Mouse (Mus musculus) lung, postnatal 10 days (tissue): ENCODE data around the gene Bcar1.
A peak's percentile ranks its signal among the peaks of the same experiment; 100 is the strongest.

Experiments
- DNase-seq: peaks from one replicate; pipeline ENCODE4 v3.0.0; 2021

Gene Bcar1

DNA sequence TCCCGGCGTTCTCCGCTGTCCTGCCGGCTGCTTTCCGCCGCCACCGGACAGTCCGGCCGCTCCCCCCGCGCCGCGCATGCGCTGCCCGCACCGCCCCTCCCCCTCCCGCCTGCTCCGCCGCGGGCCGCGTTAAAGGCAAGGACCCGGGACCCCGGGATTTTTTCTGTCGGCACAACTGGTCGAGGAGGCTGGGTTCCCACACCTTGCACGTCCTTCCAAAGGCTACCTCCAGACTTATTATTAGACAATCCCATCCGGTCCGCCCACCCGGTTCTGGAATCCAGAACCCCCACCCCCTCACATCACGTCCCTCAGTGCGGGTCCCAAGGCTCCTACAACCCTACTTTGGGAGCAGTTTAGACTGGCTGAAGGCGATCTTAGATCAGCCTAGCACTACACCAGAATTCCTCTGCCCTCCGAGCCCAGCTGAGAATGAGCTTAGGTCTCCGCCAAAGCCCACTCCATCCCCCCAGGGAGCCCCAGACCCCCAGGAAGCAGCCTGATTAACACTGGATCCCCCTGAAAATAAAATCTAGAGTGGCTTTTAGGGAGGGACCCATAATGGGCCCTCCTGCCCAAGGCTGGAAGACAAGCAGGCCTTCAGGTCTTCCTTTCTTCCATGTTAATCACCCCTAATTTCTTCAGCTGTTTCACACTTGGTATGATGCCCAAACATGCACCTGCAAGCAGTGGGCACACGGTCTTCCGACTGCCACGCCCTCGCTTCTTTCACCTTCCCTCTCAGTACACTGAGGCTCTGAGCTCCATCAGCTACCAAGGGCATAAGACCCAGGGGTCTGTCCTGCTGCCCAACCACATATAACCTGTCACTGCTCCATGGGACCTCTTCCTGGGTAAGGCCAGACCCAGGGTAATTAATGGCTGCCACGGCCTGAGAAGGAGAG lies at the start of gene Bcar1:
TSS of gene Bcar1 (minus strand) at position 18 of the 905 bp plus-strand sequence.
- DNase-seq: peak; percentile 87

DNA sequence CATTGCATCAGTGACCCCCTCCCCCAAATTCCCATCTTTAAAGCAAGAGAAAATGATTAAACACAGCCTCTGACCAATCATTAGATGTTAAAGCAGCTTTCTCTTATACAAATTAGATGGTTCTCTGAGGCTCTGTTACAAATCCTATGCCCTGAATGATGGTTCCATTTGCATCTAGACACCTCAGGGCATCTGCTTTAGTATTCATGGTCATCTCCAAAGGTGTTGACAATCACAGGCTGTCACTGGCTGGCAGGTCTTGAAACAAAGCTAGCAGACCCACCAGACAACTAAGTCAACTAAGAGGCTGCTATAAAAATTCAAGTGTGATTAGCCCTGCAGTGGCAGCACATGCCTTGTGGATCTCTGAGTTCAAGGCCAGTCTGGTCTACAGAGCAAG lies 46.0 kb upstream of the Bcar1 start:
- no peak for DNase-seq

DNA sequence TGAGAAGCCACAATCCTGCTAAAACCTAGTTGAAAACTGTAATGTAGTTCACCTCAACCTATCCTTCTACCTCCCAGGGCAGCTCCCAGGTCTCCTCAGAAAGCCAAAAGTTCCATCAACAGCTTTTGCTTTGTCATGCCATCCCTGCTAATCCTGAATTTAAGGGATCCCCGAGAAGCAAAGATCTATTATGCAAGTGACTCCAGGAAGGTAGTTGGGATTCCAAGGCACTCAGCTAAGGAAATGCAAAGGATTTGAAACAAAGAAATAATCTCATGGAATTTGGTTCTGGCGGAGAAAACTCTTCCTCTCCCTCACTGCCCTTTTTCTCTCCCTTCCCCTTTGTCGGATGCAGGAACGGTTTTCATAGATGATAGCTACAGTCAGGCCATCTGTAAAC lies 45.6 kb upstream of the Bcar1 start:
- no peak for DNase-seq

GRCm38 (mm10) chr8:111788497-111788896 lies 44.9 kb upstream of the Bcar1 start:
- DNase-seq: no peak

- no peak for DNase-seq
These were observed 44.5 kb upstream of the Bcar1 start for GRCm38 (mm10) chr8:111788085-111788484.

- DNase-seq: no peak
These were observed 44.1 kb upstream of the Bcar1 start for GRCm38 (mm10) chr8:111787683-111788082.

DNA sequence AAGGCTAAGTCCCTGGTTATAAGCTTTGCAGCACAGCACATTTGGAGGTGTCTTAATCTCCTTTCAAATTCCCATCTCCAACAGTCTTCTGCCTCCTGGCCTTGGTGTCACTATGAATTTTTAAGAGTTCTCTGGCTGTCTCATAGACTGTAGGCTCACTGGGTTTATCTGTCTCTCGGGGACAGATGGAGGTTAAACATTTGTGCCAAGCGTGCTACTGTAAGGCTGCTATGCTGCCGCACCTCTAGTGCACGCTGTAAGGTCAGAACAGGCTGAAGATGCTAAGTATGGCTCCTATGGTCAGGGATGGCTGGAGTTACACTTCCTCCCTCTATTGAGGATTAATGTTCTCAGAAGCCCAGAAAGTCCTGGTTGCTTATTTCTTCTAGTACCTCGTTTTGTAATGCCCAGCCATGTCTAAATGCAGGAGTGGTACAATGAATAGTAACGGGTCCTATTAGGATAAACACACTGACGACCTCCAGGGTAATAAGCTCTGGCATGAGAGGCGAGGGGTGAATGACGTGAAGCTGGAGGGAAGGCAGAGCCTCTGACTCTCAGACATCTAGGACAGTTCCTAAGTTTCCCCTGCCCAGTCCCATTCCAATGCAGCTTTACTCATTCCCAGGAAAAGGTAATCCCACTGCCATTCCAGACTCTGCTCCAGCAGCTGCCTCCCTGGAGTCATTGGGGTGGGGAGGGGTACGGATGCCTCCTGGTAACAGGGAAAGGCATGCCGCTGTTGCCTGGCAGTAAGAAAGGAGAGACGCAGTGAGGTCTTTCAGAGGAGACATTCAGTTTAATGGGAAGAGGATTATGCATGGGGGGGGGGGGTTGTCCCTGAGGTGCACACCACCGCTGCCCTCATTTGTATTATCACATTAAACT lies 43.3 kb upstream of the Bcar1 start:
- DNase-seq: no peak

DNA sequence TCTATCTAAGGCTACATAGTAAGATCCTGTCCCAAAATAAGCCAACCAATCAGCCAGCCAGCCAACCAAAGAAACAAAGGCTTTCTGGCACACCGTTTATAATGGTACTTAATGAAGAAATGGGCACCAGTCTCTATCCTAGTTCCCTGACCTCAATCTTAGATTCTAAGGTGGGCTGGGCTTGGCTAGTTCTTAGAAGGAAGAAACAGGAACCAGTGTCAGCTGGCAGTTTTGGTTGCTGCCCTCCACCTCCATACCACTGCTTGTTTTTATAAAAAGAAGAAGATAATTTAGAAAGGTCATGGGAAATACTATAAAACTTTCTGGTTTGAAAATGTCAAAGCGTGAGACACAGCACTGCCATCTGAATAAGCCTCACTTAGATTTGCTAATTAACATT lies 42.5 kb upstream of the Bcar1 start:
- DNase-seq: no peak

GRCm38 (mm10) chr8:111782671-111783394 lies 39.2 kb upstream of the Bcar1 start:
- no peak for DNase-seq

- no peak for DNase-seq
These were observed 38.6 kb upstream of the Bcar1 start for GRCm38 (mm10) chr8:111782161-111782560.

DNA sequence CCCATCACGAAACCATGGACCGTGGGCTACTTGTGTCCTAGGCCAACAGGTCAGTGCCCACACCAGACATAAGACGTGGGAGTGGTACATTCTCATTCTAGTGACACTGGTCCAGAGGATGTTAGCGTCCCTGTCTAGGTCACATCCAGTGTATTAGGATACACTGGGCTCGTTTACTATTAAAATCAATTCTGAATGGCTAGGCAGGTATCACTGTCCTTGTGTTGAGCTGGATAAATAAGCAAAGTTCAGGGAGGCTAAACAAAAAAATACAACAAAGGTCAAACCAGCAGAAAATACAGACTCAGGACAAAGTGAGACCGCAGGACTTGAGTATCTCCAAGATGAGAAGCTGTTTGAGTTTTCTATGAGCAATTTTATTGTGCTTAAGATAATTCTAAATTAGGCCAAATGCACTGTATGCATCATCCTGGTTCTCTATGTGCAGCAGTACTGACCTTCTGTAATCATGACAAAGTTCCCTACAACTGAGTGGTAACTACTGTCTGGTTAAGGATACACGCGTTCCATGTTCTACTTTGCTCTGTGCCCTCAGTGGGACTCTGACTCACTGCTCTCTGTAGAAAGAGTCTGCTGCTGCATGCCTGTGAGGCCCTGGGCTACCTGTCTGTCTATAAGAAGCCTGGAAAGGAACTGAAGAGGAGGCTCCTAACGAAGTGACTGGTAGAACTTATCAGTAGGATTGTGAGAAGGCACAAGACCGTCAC lies 37.3 kb upstream of the Bcar1 start:
- DNase-seq: no peak

DNA sequence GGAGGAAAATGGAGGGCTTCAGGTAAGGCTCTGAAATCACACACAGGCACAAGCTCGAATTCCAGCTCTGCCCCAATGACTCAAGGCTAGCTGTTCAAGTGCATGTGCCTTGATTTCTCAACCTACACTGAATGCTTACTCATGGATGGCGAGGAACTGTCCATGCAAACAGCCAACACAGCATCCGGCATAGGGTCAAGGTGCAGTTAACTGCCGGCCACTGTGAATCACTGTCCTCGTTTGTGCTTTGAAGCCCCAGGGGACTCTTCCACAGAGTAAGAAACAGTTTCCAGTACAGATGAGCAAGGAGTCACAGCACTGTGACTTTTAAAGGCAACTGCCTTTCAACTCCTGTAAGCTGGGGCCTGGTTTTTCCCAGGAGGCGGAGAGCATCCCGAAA lies 36.1 kb upstream of the Bcar1 start:
- DNase-seq: no peak

DNA sequence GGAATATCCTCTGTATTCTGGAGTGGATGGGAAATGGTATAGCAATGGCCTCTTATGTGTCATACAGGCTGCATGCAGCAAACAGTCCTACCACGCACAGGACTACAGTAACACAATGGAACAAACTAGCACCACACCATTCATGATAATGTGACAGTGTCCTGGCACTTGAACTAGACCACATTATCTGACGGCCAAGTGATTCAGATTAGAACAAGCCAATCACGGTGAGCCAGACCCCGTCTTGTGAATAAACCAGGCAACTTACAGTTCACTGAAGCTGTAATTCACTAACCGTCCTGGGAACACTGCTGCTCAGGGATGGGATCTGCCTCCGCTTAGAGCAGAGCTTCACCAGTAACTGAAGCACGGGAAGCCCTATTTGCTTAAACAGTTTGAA lies 35.2 kb upstream of the Bcar1 start:
- peak; percentile 34 for DNase-seq

GRCm38 (mm10) chr8:111776492-111776891 lies 32.9 kb upstream of the Bcar1 start:
- no peak for DNase-seq

DNA sequence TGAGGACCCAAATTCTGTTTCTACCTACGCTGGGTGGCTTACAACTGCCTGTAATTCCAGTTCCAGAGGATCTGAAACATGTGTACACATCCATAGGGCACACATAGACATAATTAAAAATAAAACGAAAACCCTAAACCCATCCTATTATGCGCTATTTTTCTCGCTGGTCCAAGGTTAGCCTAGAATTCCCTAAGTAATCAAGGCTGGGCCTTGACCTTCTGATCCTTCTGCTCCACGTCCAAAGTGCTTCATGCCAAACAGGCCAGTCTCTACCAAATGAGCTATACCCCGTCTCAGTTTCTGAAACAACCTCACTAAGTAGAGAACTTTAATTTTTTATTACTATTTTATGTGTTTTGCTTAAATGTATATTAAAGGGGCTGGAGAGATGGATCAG lies 32.2 kb upstream of the Bcar1 start:
- DNase-seq: no peak

DNA sequence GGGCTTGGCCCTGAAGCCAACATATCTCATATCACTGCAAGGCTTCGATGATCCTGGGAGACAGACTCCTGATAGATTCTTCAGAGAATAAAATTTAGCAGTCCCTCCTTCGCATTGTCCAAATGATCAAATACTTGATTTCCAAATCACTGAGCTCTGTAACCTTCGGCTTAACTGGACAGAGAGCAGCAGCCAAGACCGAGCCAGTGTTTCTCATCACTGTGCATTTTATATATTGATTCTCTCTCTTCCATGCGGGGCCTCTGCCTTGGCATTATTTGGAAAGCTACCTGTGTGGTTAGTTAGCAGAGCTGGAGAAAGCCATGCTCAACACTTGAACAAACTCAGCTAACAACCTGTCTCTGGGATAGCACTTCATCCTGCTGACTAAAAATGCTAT lies 29.9 kb upstream of the Bcar1 start:
- DNase-seq: no peak

DNA sequence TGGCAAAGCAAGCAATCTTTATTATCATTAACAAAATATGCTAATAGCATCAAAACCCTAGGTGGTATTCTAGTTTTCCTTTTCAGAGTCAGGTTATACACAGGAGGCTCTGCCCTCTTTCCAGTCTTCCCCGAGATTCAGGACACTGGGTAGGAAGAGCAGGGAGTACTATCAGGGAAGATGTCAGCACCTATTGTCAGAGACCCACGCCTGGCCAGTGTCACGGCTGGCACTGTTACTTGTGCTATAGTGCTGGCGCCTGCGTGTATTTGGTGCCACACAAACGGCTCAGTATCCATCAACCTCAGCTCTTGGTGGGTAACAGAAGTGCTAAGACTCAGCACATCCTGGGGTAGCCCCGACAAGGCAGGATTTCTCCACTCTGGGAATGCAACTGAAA lies 29.4 kb upstream of the Bcar1 start:
- DNase-seq: no peak

- DNase-seq: no peak
These were observed 28.5 kb upstream of the Bcar1 start for GRCm38 (mm10) chr8:111772083-111772482.

DNA sequence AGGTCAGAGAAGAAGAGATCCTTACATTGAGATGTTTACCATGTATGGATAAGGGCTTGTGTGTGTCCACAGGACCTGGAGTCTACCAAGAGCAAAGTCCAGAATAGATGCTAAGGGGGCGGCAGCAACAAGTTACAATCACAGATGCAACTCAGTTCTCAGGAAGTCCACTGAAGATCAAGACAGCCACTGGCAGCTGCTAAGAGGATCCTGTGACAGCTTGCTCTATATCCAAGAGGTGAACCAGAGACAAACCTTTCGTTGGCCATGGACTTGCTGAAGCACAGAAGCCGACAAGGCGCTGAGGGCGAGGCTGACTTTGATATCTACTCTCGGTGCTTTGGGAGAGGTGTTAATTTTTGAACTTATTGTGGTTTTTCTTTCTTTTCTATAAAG lies 28.0 kb upstream of the Bcar1 start:
- DNase-seq: no peak

DNA sequence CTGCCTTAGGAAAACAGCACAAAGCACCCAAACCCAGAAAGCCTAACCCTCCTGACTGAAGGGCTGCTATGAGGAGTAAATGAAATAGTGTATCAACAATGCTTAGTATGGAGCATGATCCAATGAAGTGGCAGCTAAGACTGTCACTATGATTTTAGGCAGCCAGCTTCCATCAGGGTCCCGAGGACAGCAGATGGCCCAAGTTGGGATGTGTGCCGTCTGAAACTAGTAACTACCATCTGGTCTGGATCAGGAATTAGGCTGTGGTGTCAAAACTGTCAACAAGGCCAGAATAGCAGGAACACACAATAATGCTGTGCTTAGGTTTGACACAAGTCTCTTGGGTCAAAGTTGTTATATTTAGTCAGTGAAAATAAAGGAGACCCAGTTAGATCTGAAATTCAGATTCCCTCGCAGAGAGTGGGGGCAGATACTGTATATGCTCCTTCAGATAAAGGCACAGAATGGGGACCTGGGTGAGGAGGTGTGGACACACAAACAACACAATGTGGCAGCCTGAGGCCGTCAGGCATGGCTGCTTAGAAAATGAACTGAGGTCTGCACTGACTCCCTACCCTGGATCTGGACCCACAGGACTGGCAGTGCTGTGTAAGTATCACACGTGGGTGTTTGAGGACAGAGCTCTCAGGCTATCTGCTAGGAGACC lies 27.5 kb upstream of the Bcar1 start:
- peak; percentile 45 for DNase-seq

DNA sequence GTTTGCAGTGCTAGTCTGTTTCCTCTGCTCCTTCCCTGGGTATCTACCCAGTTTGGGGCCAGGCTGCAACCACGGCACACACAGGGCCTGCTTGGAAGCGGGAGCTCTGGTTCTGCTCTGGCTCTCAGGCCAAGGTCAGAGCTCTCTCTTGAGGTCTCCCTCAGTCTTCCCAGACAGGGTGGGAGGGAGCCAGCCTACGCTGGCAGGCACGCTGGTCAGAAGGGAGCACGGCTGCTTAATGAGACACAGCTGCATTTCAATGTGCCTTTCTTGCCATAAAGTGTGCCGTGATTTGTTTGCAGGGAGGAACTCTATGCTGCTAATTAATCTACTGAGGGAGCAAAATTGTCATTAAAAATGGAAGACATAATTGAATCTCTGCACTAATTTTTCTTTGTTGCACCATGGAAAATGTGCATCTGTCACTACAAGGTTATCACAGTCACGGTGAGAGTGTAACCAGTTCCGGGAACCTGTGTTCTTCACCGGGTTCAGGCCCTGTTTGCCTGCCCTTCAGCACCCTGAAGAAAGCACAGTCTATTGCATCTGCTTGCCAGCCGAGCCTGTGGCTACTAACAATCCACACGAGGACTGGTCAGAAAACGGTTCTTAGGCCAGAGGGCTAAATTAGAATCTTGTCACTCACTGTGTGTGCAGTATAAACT lies 26.3 kb upstream of the Bcar1 start:
- peak; percentile 61 for DNase-seq
